Mouse (Mus musculus) forebrain, embryonic 15.5 days (tissue): Measurements from ENCODE around the gene Thy1. TPM values are rescaled to one million over a fixed set of nuclear protein-coding genes. Genes with fewer than 3 reads are reported as not detected.

ENCODE experiments used
- ATAC-seq: fragments of 200-750 bp; cut with Nextera tagmentation; replicated peaks from 2 replicates; pipeline ENCODE4 v1.8.0; 2017; ENCODE audit warnings: mild to moderate bottlenecking, moderate TSS enrichment, moderate library complexity
- H3K27ac ChIP-seq: fragments of 300-500 bp; sonication (generic); replicated peaks from 2 replicates; pipeline ENCODE4 v1.5.1; 2015; ENCODE audit warnings: mild to moderate bottlenecking, inconsistent platforms
- H3K27me3 ChIP-seq: fragments of 300-500 bp; sonication (generic); 2 replicates; pipeline ENCODE4 v1.6.1; 2015; ENCODE audit warnings: inconsistent platforms
- H3K36me3 ChIP-seq: fragments of 300-500 bp; sonication (generic); 2 replicates; pipeline ENCODE4 v1.6.1; 2015; ENCODE audit warnings: mild to moderate bottlenecking, inconsistent platforms
- H3K4me1 ChIP-seq: fragments of 300-500 bp; sonication (generic); 2 replicates; pipeline ENCODE4 v1.6.1; 2015; ENCODE audit warnings: inconsistent platforms
- H3K4me2 ChIP-seq: fragments of 300-500 bp; sonication (generic); replicated peaks from 2 replicates; pipeline ENCODE4 v1.6.1; 2015; ENCODE audit warnings: mild to moderate bottlenecking, inconsistent platforms
- H3K4me3 ChIP-seq: fragments of 300-500 bp; sonication (generic); 2 replicates; pipeline ENCODE4 v1.5.1; 2015; ENCODE audit warnings: mild to moderate bottlenecking, inconsistent platforms
- H3K9ac ChIP-seq: fragments of 300-500 bp; sonication (generic); replicated peaks from 2 replicates; pipeline ENCODE4 v1.6.1; 2015; ENCODE audit warnings: mild to moderate bottlenecking, inconsistent platforms
- H3K9me3 ChIP-seq: fragments of 300-500 bp; sonication (generic); 2 replicates; pipeline ENCODE4 v1.6.1; 2016; ENCODE audit warnings: inconsistent platforms
- WGBS: fragments of 180-500 bp; shearing (Covaris S2); methylation state at CpG from one replicate; pipeline ENCODE4 v1.1.7; 2015; ENCODE audit warnings: mixed read lengths; 5-methylcytosine and 5-hydroxymethylcytosine counted together
- polyA plus RNA-seq: library from polyadenylated mRNA; unstranded; fragments of >200 nt; fragmentation: Nextera tagmentation; extraction: Ambion mirVana; gene quantifications from 2 replicates; pipeline ENCODE4 v1.2.1, GENCODE M21; 2015

Gene Thy1
- polyA plus RNA-seq, 1 experiment from 2014 or later, result 3.7 TPM

GRCm38 (mm10) chr9:44049381-44050165 is 6.4 kb downstream of the Thy1 start:
- Histone ChIP-seq H3K4me3 (no peak overlapping the region), H3K27me3 (peaks cover 7% of the 10 kb centered on the region), H3K4me1 (0 out of 2 replicates have a peak, but pooled peaks cover 3% of the 10 kb centered on the region), H3K4me2 (no peak overlapping the region), H3K9ac (no peak overlapping the region), H3K9me3 (no peaks in the 10 kb centered on the region), H3K36me3 (no peaks in the 10 kb centered on the region), H3K27ac (no peak overlapping the region)
- WGBS, result 90% methylated on average over 8 of the region's 8 CpGs
- ATAC-seq, result no peak

GRCm38 (mm10) chr9:44052855-44053254 is 9.7 kb downstream of the Thy1 start:
- Histone ChIP-seq H3K4me3 (no peak overlapping the region), H3K9me3 (no peaks in the 10 kb centered on the region), H3K27me3 (no peaks in the 10 kb centered on the region), H3K4me1 (0 out of 2 replicates have a peak, but pooled peaks cover 3% of the 10 kb centered on the region), H3K27ac (no peak overlapping the region), H3K36me3 (no peaks in the 10 kb centered on the region), H3K4me2 (no peak overlapping the region), H3K9ac (no peak overlapping the region)
- WGBS, result 62% methylated on average over 3 of the region's 3 CpGs
- ATAC-seq, result no peak

GRCm38 (mm10) chr9:44053936-44054335 is 10.8 kb downstream of the Thy1 start:
- 88% methylated on average over 1 of the region's 1 CpGs for WGBS
- Histone ChIP-seq H3K9ac (no peak overlapping the region), H3K4me3 (no peak overlapping the region), H3K36me3 (no peaks in the 10 kb centered on the region), H3K9me3 (no peaks in the 10 kb centered on the region), H3K27ac (no peak overlapping the region), H3K4me1 (no peaks in the 10 kb centered on the region), H3K4me2 (no peak overlapping the region), H3K27me3 (no peaks in the 10 kb centered on the region)
- no peak for ATAC-seq

GRCm38 (mm10) chr9:44058606-44059005 is 15.4 kb downstream of the Thy1 start:
- Histone ChIP-seq H3K4me1 (no peaks in the 10 kb centered on the region), H3K4me2 (no peak overlapping the region), H3K27me3 (no peaks in the 10 kb centered on the region), H3K27ac (no peak overlapping the region), H3K4me3 (no peak overlapping the region), H3K36me3 (no peaks in the 10 kb centered on the region), H3K9ac (no peak overlapping the region), H3K9me3 (no peaks in the 10 kb centered on the region)
- ATAC-seq, result no peak
- WGBS, result 88% methylated on average over 6 of the region's 6 CpGs

GRCm38 (mm10) chr9:44065177-44065576 is 22.0 kb downstream of the Thy1 start:
- no peak for ATAC-seq
- Histone ChIP-seq H3K9ac (no peak overlapping the region), H3K4me2 (no peak overlapping the region), H3K9me3 (no peaks in the 10 kb centered on the region), H3K27ac (no peak overlapping the region), H3K36me3 (no peaks in the 10 kb centered on the region), H3K27me3 (no peaks in the 10 kb centered on the region), H3K4me3 (no peak overlapping the region), H3K4me1 (peaks cover 11% of the 10 kb centered on the region)
- WGBS, result 34% methylated on average over 1 of the region's 1 CpGs

- Histone ChIP-seq H3K4me3 (peak within 1 kb of the TSS; percentile 55), H3K4me1 (peaks cover 15% of the 10 kb centered on the region), H3K27me3 (no peaks in the 10 kb centered on the region), H3K27ac (no peak within 1 kb of the TSS; the same call in 1 of the 2 replicates), H3K4me2 (peak within 1 kb of the TSS; percentile 95), H3K9me3 (no peaks in the 10 kb centered on the region), H3K9ac (peak within 1 kb of the TSS; percentile 53), H3K36me3 (no peaks in the 10 kb centered on the region)
- under 1% methylated on average over 38 of the region's 38 CpGs for WGBS
- ATAC-seq, result peak; percentile 97
Measured at GRCm38 (mm10) chr9:44066785-44067225, 23.6 kb downstream of the Thy1 start, which contains the start of gene Usp2. Gene Usp2 (plus strand): TSS chr9:44067021.

GRCm38 (mm10) chr9:44067241-44067959 is 24.2 kb downstream of the Thy1 start:
- peak overlapping the region; percentile 95 for H3K4me2 ChIP-seq
- no peaks in the 10 kb centered on the region for H3K27me3 ChIP-seq
- H3K36me3 ChIP-seq, result no peaks in the 10 kb centered on the region
- peak; percentile 72 for ATAC-seq
- peaks cover 21% of the 10 kb centered on the region for H3K4me1 ChIP-seq
- H3K4me3 ChIP-seq, result peak overlapping the region; percentile 55
- no peaks in the 10 kb centered on the region for H3K9me3 ChIP-seq
- H3K27ac ChIP-seq, result no peak overlapping the region; the same call in 1 of the 2 replicates
- peak overlapping the region; percentile 53 for H3K9ac ChIP-seq
- 9% methylated on average over 15 of the region's 15 CpGs for WGBS

GRCm38 (mm10) chr9:44067960-44068330 is 24.8 kb downstream of the Thy1 start:
- Histone ChIP-seq H3K27me3 (no peaks in the 10 kb centered on the region), H3K27ac (no peak overlapping the region), H3K36me3 (no peaks in the 10 kb centered on the region), H3K4me2 (no peak overlapping the region), H3K9me3 (no peaks in the 10 kb centered on the region), H3K4me3 (no peak overlapping the region), H3K4me1 (peaks cover 24% of the 10 kb centered on the region), H3K9ac (no peak overlapping the region)
- 85% methylated on average over 6 of the region's 6 CpGs for WGBS
- ATAC-seq, result no peak

- WGBS, result 38% methylated on average over 7 of the region's 7 CpGs
- Histone ChIP-seq H3K27me3 (no peaks in the 10 kb centered on the region), H3K4me1 (peaks cover 24% of the 10 kb centered on the region), H3K36me3 (no peaks in the 10 kb centered on the region), H3K9ac (no peak overlapping the region), H3K4me3 (no peak overlapping the region), H3K4me2 (no peak overlapping the region), H3K9me3 (no peaks in the 10 kb centered on the region), H3K27ac (no peak overlapping the region)
- no peak for ATAC-seq
Measured at GRCm38 (mm10) chr9:44069252-44069651, 26.1 kb downstream of the Thy1 start.

- Histone ChIP-seq H3K9me3 (no peaks in the 10 kb centered on the region), H3K4me2 (no peak overlapping the region), H3K4me1 (peaks cover 24% of the 10 kb centered on the region), H3K4me3 (no peak overlapping the region), H3K9ac (no peak overlapping the region), H3K36me3 (no peaks in the 10 kb centered on the region), H3K27me3 (no peaks in the 10 kb centered on the region), H3K27ac (no peak overlapping the region)
- no peak for ATAC-seq
- WGBS, result 79% methylated on average over 14 of the region's 14 CpGs
Measured at GRCm38 (mm10) chr9:44070113-44070843, 27.1 kb downstream of the Thy1 start.

- ATAC-seq, result no peak
- 44% methylated on average over 8 of the region's 8 CpGs for WGBS
- H3K4me3 ChIP-seq, result no peak overlapping the region
- no peak overlapping the region for H3K9ac ChIP-seq
- H3K36me3 ChIP-seq, result no peaks in the 10 kb centered on the region
- no peak overlapping the region for H3K4me2 ChIP-seq
- no peaks in the 10 kb centered on the region for H3K9me3 ChIP-seq
- H3K4me1 ChIP-seq, result peaks cover 24% of the 10 kb centered on the region
- no peak overlapping the region for H3K27ac ChIP-seq
- no peaks in the 10 kb centered on the region for H3K27me3 ChIP-seq
Measured at GRCm38 (mm10) chr9:44070844-44071231, 27.7 kb downstream of the Thy1 start.
